In genomic region chr9:100670151-100670550, GRCm38 (mm10) we compare ENCODE assay signal across 33 mouse cellular contexts.
DNase-seq lines count a peak whose midpoint lies in the region; ATAC-seq and TF ChIP-seq lines count a peak whose summit lies in the region.
"Had no signal": no experiment of that assay in that cellular context is flagged by ENCODE, and none has a peak within 500 bp of the region (broad histone marks: within the 10 kb centered on the region; RNA-seq: fewer than 3 reads in every experiment).

No protein-coding gene starts in this region.

- TF ChIP-seq EP300 in MEL (IDR thresholded peaks at IDR 0.05; ENCODE audit: low read depth in 1 of 2, low read length in 2 of 2) = no peak

- intact Hi-C loops in left cerebral cortex, postnatal 4 days (cut with DNase I) = no loop called here

- DNase-seq in 416B (ENCODE audit: low read depth) (peak; percentile 57), MEL (ENCODE audit: low read depth, low spot score) (peak; percentile 57)
- no peak for DNase-seq in kidney, adult 11 months
- no peak for DNase-seq in left cerebral cortex, postnatal 4 days
- DNase-seq in layer of hippocampus, adult 9-11 months = no peak
- no peak for DNase-seq in thymus, adult 2 months
- DNase-seq: adrenal gland, adult 2 months; adrenal gland, postnatal 14 days; B cell, adult 2 months; cerebellum, adult 11 months; cerebellum, adult 2 months; cerebellum, adult 9-11 months; cerebellum, postnatal 25 days; embryo, embryonic 11 days; gastrocnemius, postnatal 36 days; heart, adult 11 months; heart, postnatal 10 days; heart, postnatal 36 days had no signal

- TF ChIP-seq CTCF in MEL (IDR thresholded peaks at IDR 0.05 in 2 of 3, conservative IDR thresholded peaks at IDR 0.05 in 1 of 3; ENCODE audit: control insufficient read depth in 1 of 3, insufficient read depth in 1 of 3, low read depth in 2 of 3, low read length in 3 of 3, poor library complexity in 1 of 3, severe bottlenecking in 1 of 3) = no peak
- TF ChIP-seq CTCF in thymus, adult 2 months (IDR thresholded peaks at IDR 0.05; ENCODE audit: borderline replicate concordance, control insufficient read depth, extremely low read depth, insufficient read depth, low read length, poor library complexity) = no peak

- no peak overlapping the region for H3K27ac ChIP-seq in MEL (ENCODE audit: control insufficient read depth, low read depth, low read length)
- H3K27ac ChIP-seq in thymus, adult 2 months (ENCODE audit: control insufficient read depth, insufficient read depth, low read length) = no peak overlapping the region
- H3K27ac ChIP-seq: embryonic facial prominence, embryonic 10.5 days; embryonic facial prominence, embryonic 13.5 days; forebrain, embryonic 13.5 days; heart, embryonic 15.5 days; hindbrain, embryonic 10.5 days; hindbrain, embryonic 13.5 days; intestine, embryonic 15.5 days had no signal

- no peak for TF ChIP-seq RAD21 in MEL (IDR thresholded peaks at IDR 0.05; ENCODE audit: low read depth, low read length)

- 0 out of 2 replicates have a peak, but pooled peaks have one; percentile 25 for ATAC-seq in common myeloid progenitor, adult 5-6 weeks (replicated peaks; ENCODE audit: low read depth, poor library complexity, severe bottlenecking)
- peak; percentile 67 for ATAC-seq in megakaryocyte-erythroid progenitor cell, adult 5-6 weeks (replicated peaks; ENCODE audit: low FRiP score, low TSS enrichment, poor library complexity, severe bottlenecking)
- ATAC-seq: CD4-positive, CD25-positive, alpha-beta regulatory T cell, adult 4 months; forebrain, embryonic 13.5 days; forebrain, embryonic 16.5 days; hindbrain, embryonic 16.5 days; intestine, embryonic 15.5 days; Patski had no signal

- peaks cover 0 to 4% of the 10 kb centered on the region in 2 experiments; a peak in 2 of 4 replicates for H3K4me1 ChIP-seq in MEL (ENCODE audit: control insufficient read depth in 1 of 2, insufficient read depth in 2 of 2, low read length in 2 of 2)
- no peaks in the 10 kb centered on the region; the same call in 1 of the 2 replicates for H3K4me1 ChIP-seq in thymus, adult 2 months (replicated peaks; ENCODE audit: control insufficient read depth, insufficient read depth, low read length)
- H3K4me1 ChIP-seq: embryonic facial prominence, embryonic 10.5 days; embryonic facial prominence, embryonic 13.5 days; forebrain, embryonic 13.5 days; heart, embryonic 12.5 days; heart, embryonic 15.5 days; hindbrain, embryonic 10.5 days; hindbrain, embryonic 13.5 days; intestine, embryonic 15.5 days had no signal

- no peak overlapping the region for H3K9ac ChIP-seq in MEL (ENCODE audit: control insufficient read depth, low read depth, low read length, poor library complexity, severe bottlenecking)
- H3K9ac ChIP-seq: embryonic facial prominence, embryonic 13.5 days; forebrain, embryonic 13.5 days; heart, embryonic 12.5 days; heart, embryonic 15.5 days; hindbrain, embryonic 13.5 days; intestine, embryonic 15.5 days had no signal

- no peaks in the 10 kb centered on the region for H3K27me3 ChIP-seq in MEL (ENCODE audit: control insufficient read depth in 1 of 2, insufficient read depth in 2 of 2, low read length in 2 of 2)
- no peaks in the 10 kb centered on the region for H3K27me3 ChIP-seq in thymus, adult 2 months (ENCODE audit: control insufficient read depth, insufficient read depth, low read length)
- H3K27me3 ChIP-seq: embryonic facial prominence, embryonic 13.5 days; forebrain, embryonic 13.5 days; heart, embryonic 12.5 days; heart, embryonic 15.5 days; hindbrain, embryonic 13.5 days; intestine, embryonic 15.5 days; Patski had no signal

- peaks cover 0 to 12% of the 10 kb centered on the region in 2 experiments; a peak in 2 of 4 replicates for H3K36me3 ChIP-seq in MEL (ENCODE audit: control insufficient read depth in 1 of 2, insufficient read depth in 2 of 2, low read length in 2 of 2)
- H3K36me3 ChIP-seq in thymus, adult 2 months (ENCODE audit: control insufficient read depth, insufficient read depth, low read length) = no peaks in the 10 kb centered on the region
- H3K36me3 ChIP-seq: embryonic facial prominence, embryonic 10.5 days; embryonic facial prominence, embryonic 13.5 days; heart, embryonic 12.5 days; heart, embryonic 15.5 days; hindbrain, embryonic 10.5 days; hindbrain, embryonic 13.5 days; intestine, embryonic 15.5 days had no signal

- no peaks in the 10 kb centered on the region for H3K9me3 ChIP-seq in MEL (replicated peaks; ENCODE audit: insufficient read depth, low read length)
- H3K9me3 ChIP-seq: embryonic facial prominence, embryonic 10.5 days; embryonic facial prominence, embryonic 13.5 days; forebrain, embryonic 13.5 days; heart, embryonic 12.5 days; heart, embryonic 15.5 days; hindbrain, embryonic 10.5 days; hindbrain, embryonic 13.5 days; intestine, embryonic 15.5 days had no signal

- 43% methylated on average over 5 of the region's 5 CpGs for WGBS in thymus, adult 2 months

- no peak overlapping the region for H3K4me3 ChIP-seq in MEL (ENCODE audit: control insufficient read depth in 1 of 2, insufficient read depth in 1 of 2, low read depth in 2 of 2, low read length in 2 of 2)
- H3K4me3 ChIP-seq in thymus, adult 2 months (ENCODE audit: control insufficient read depth, insufficient read depth, low read length) = no peak overlapping the region
- H3K4me3 ChIP-seq: embryonic facial prominence, embryonic 10.5 days; embryonic facial prominence, embryonic 13.5 days; erythroblast, embryonic 14.5 days; forebrain, embryonic 13.5 days; heart, embryonic 12.5 days; heart, embryonic 15.5 days; hindbrain, embryonic 10.5 days; hindbrain, embryonic 13.5 days; intestine, embryonic 15.5 days had no signal

- peaks cover 25% of the 10 kb centered on the region for H3K79me2 ChIP-seq in MEL (ENCODE audit: control insufficient read depth, insufficient read depth, low read length, poor library complexity)

- no peak for TF ChIP-seq POLR2A in MEL (IDR thresholded peaks at IDR 0.05; ENCODE audit: control insufficient read depth in 1 of 2, insufficient read depth in 1 of 2, low read depth in 1 of 2, low read length in 2 of 2, poor library complexity in 1 of 2)
- no peak for TF ChIP-seq POLR2A in thymus, adult 2 months (IDR thresholded peaks at IDR 0.05; ENCODE audit: control insufficient read depth, extremely low read depth, insufficient read depth, low read length, poor library complexity)

TF ChIP-seq in MEL, 35 proteins besides CTCF, POLR2A, EP300 and RAD21:
- TF ChIP-seq GATA1 (IDR thresholded peaks at IDR 0.05; ENCODE audit: low read depth, low read length) (no peak), USF1 (IDR thresholded peaks at IDR 0.05; ENCODE audit: low read depth, low read length) (no peak), GABPA (IDR thresholded peaks at IDR 0.05; ENCODE audit: low read depth, low read length) (no peak), HCFC1 (IDR thresholded peaks at IDR 0.05; ENCODE audit: low read depth, low read length) (no peak), SMC3 (IDR thresholded peaks at IDR 0.05; ENCODE audit: low read depth, low read length) (no peak), JUND (IDR thresholded peaks at IDR 0.05; ENCODE audit: low read depth, low read length) (no peak), E2F4 (IDR thresholded peaks at IDR 0.05; ENCODE audit: borderline replicate concordance, low read depth, low read length) (no peak), NELFE (IDR thresholded peaks at IDR 0.05; ENCODE audit: low read depth, low read length) (no peak), NRF1 (IDR thresholded peaks at IDR 0.05; ENCODE audit: insufficient read depth, low read depth, low read length, poor library complexity, severe bottlenecking) (no peak)

Comparison
In these comparisons a context has a peak if more than half of its experiments do, and no peak if none do; other contexts are left out.
1. DNase-seq: peak in 416B (single experiment) and MEL (single experiment); none in kidney, adult 11 months (single experiment), left cerebral cortex, postnatal 4 days (single experiment), layer of hippocampus, adult 9-11 months (single experiment) and thymus, adult 2 months (single experiment).